Mouse (Mus musculus): Measurements from ENCODE around the gene Rrm2.

GRCm38 (mm10) chr12:24661100-24661499, 46.9 kb upstream of the Rrm2 start:
- TF ChIP-seq POLR2A (IDR thresholded peaks at IDR 0.05; ENCODE audit: low read depth, low read length) (no peak), CTCF (IDR thresholded peaks at IDR 0.05; ENCODE audit: extremely low read depth, insufficient read length, insufficient replicate concordance, low read depth, low read length) (no peak)

All from small intestine, adult 2 months (tissue).